Mouse (Mus musculus): ENCODE measurements around the gene Reep3.

GRCm38 (mm10) chr10:67124156-67124555, 27.4 kb upstream of the Reep3 start:
- TF ChIP-seq CTCF (IDR thresholded peaks at IDR 0.05; ENCODE audit: low read depth, low read length) (no peak), POLR2A (IDR thresholded peaks at IDR 0.05; ENCODE audit: insufficient read depth, low read length) (no peak), EP300 (IDR thresholded peaks at IDR 0.05; ENCODE audit: insufficient read depth, low read depth, low read length) (no peak)

All from ES-Bruce4 (cell line).